8 mouse cellular contexts compared by ENCODE assay signal in genomic region chr11:114636727-114637505, GRCm38 (mm10). TPM values are rescaled to one million over a fixed set of nuclear protein-coding genes. Genes with fewer than 3 reads are reported as not detected.
DNase-seq lines count a peak whose midpoint lies in the region; ATAC-seq lines count a peak whose summit lies in the region.

No protein-coding gene starts in this region.

- peak; percentile 38 for DNase-seq in cerebellum, adult 18-20 months
- no peak for DNase-seq in cerebellum, adult 11 months
- no peak for DNase-seq in lung, adult 18-20 months
- no peak for DNase-seq in adrenal gland, adult 18-20 months (ENCODE audit: low spot score in 2 of 2)

- H3K27ac ChIP-seq in lung, embryonic 16.5 days (ENCODE audit: low read length) = no peak overlapping the region
- no peak overlapping the region; the same call in 1 of the 2 replicates for H3K27ac ChIP-seq in hindbrain, embryonic 16.5 days (ENCODE audit: low read depth, low read length)
- H3K27ac ChIP-seq in neural tube, embryonic 13.5 days (replicated peaks) = no peak overlapping the region

- no peaks in the 10 kb centered on the region for H3K36me3 ChIP-seq in lung, embryonic 16.5 days (ENCODE audit: control insufficient read depth, insufficient read depth, low read length)
- H3K36me3 ChIP-seq in hindbrain, embryonic 16.5 days (ENCODE audit: control insufficient read depth, insufficient read depth, low read length) = no peaks in the 10 kb centered on the region
- H3K36me3 ChIP-seq in neural tube, embryonic 13.5 days = no peaks in the 10 kb centered on the region

- 60% methylated on average over 34 of the region's 35 CpGs for WGBS in lung, embryonic 16.5 days
- 39% methylated on average over 35 of the region's 35 CpGs for WGBS in hindbrain, embryonic 16.5 days
- WGBS in neural tube, embryonic 13.5 days = 56% methylated on average over 35 of the region's 35 CpGs

- no peak overlapping the region for H3K4me3 ChIP-seq in lung, embryonic 16.5 days (ENCODE audit: low read length)
- H3K4me3 ChIP-seq in hindbrain, embryonic 16.5 days (ENCODE audit: low read length) = no peak overlapping the region
- H3K4me3 ChIP-seq in neural tube, embryonic 13.5 days = no peak overlapping the region

- H3K27me3 ChIP-seq in lung, embryonic 16.5 days (ENCODE audit: control insufficient read depth, insufficient read depth, low read depth, low read length) = peaks cover 19% of the 10 kb centered on the region; the same call in 1 of the 2 replicates
- H3K27me3 ChIP-seq in hindbrain, embryonic 16.5 days (replicated peaks; ENCODE audit: control insufficient read depth, insufficient read depth, low read length) = peaks cover 7% of the 10 kb centered on the region; the same call in 1 of the 2 replicates
- H3K27me3 ChIP-seq in neural tube, embryonic 13.5 days = peaks cover 32% of the 10 kb centered on the region

- H3K9ac ChIP-seq in lung, embryonic 16.5 days (ENCODE audit: low read length) = no peak overlapping the region
- no peak overlapping the region for H3K9ac ChIP-seq in hindbrain, embryonic 16.5 days (ENCODE audit: low read depth, low read length)
- peak overlapping the region; percentile 34; the same call in 1 of the 2 replicates for H3K9ac ChIP-seq in neural tube, embryonic 13.5 days

- peak; percentile 53 for ATAC-seq in lung, embryonic 16.5 days (ENCODE audit: low read depth)
- ATAC-seq in hindbrain, embryonic 16.5 days = peak; percentile 43
- peak; percentile 49 for ATAC-seq in neural tube, embryonic 13.5 days (ENCODE audit: low read depth)
- no peak for ATAC-seq in megakaryocyte, adult 5-6 weeks (ENCODE audit: poor library complexity, severe bottlenecking)

- H3K4me2 ChIP-seq in lung, embryonic 16.5 days (ENCODE audit: low read depth, low read length) = peak overlapping the region; percentile 23; the same call in 1 of the 2 replicates
- peak overlapping the region; percentile 46 for H3K4me2 ChIP-seq in hindbrain, embryonic 16.5 days (ENCODE audit: low read length)
- peak overlapping the region; percentile 29 for H3K4me2 ChIP-seq in neural tube, embryonic 13.5 days

- H3K4me1 ChIP-seq in lung, embryonic 16.5 days (replicated peaks; ENCODE audit: control insufficient read depth, insufficient read depth, low read length) = no peaks in the 10 kb centered on the region
- peaks cover 18% of the 10 kb centered on the region for H3K4me1 ChIP-seq in hindbrain, embryonic 16.5 days (ENCODE audit: control insufficient read depth, insufficient read depth, low read depth, low read length)
- H3K4me1 ChIP-seq in neural tube, embryonic 13.5 days (replicated peaks) = peaks cover 32% of the 10 kb centered on the region

- H3K9me3 ChIP-seq in lung, embryonic 16.5 days (ENCODE audit: control insufficient read depth, low read length) = no peaks in the 10 kb centered on the region
- H3K9me3 ChIP-seq in hindbrain, embryonic 16.5 days (ENCODE audit: control insufficient read depth, low read length) = no peaks in the 10 kb centered on the region
- no peaks in the 10 kb centered on the region for H3K9me3 ChIP-seq in neural tube, embryonic 13.5 days

RNA-seq across cellular contexts. Expression of gene Rpl38, which starts 31.4 kb away (rescaled TPM):
- polyA plus RNA-seq in lung, embryonic 16.5 days (2015; fragmentation: Nextera tagmentation; extraction: Ambion mirVana) = 787 and 914 TPM in 2 replicates
- 578 and 579 TPM in 2 replicates for polyA plus RNA-seq in hindbrain, embryonic 16.5 days (2015; fragmentation: Nextera tagmentation; extraction: Ambion mirVana)
- polyA plus RNA-seq in neural tube, embryonic 13.5 days (2015; fragmentation: Nextera tagmentation; extraction: Ambion mirVana) = 821 and 850 TPM in 2 replicates
- total RNA-seq in adrenal gland, adult 18-20 months (2021) = 1,000 to 10,000 TPM; 1,092 to 1,268 TPM
- 716 and 867 TPM in 2 replicates for total RNA-seq in megakaryocyte, adult 5-6 weeks (2015)
- 2,870 and 3,242 TPM in 2 replicates for total RNA-seq in megakaryocyte, adult 5-6 weeks (2017)

RNA-seq across cellular contexts. Expression of gene Ttyh2, which starts 38.3 kb away (rescaled TPM):
- 13.7 and 14.1 TPM in 2 replicates for polyA plus RNA-seq in lung, embryonic 16.5 days (2015; fragmentation: Nextera tagmentation; extraction: Ambion mirVana)
- 31.6 and 40.7 TPM in 2 replicates for polyA plus RNA-seq in hindbrain, embryonic 16.5 days (2015; fragmentation: Nextera tagmentation; extraction: Ambion mirVana)
- polyA plus RNA-seq in neural tube, embryonic 13.5 days (2015; fragmentation: Nextera tagmentation; extraction: Ambion mirVana) = 38.8 and 39.1 TPM in 2 replicates
- 10 to 100 TPM; 46.0 to 94.2 TPM for total RNA-seq in adrenal gland, adult 18-20 months (2021)
- total RNA-seq in megakaryocyte, adult 5-6 weeks (2015) = 0.27 and 0.40 TPM in 2 replicates
- 0.73 and 0.88 TPM in 2 replicates for total RNA-seq in megakaryocyte, adult 5-6 weeks (2017)

Comparison
In these comparisons a context has a peak if more than half of its experiments do, and no peak if none do; other contexts are left out.
1. DNase-seq: peak in cerebellum, adult 18-20 months (2 of 2); none in cerebellum, adult 11 months (single experiment), lung, adult 18-20 months (0 of 2) and adrenal gland, adult 18-20 months (0 of 2).
2. Peak in every context shown above with its lines, with median percentiles within 50 percentile points of each other: H3K4me2 ChIP-seq.